Mouse (Mus musculus) left cerebral cortex, adult 9 months (tissue): Measurements from ENCODE around the gene H2afy2.

Experiments
- DNase-seq, 2 experiments: peaks; one replicate each; pipeline ENCODE4 v3.0.0; 2022; ENCODE audit warnings: low spot score in 2 of 2

H2afy2 gene

GRCm38 (mm10) chr10:61723271-61723670 is 60.7 kb downstream of the H2afy2 start:
- DNase-seq, result no peak

- DNase-seq, result no peak
Observed at GRCm38 (mm10) chr10:61722215-61722614, 61.7 kb downstream of the H2afy2 start.

GRCm38 (mm10) chr10:61720331-61720730 is 63.6 kb downstream of the H2afy2 start:
- DNase-seq, result no peak

GRCm38 (mm10) chr10:61717406-61718296 is 66.3 kb downstream of the H2afy2 start:
- DNase-seq, result no peak

GRCm38 (mm10) chr10:61715996-61716864 is 67.7 kb downstream of the H2afy2 start:
- no peak for DNase-seq

- DNase-seq, result no peak
Observed at GRCm38 (mm10) chr10:61715462-61715837, 68.5 kb downstream of the H2afy2 start.

GRCm38 (mm10) chr10:61714771-61715461 is 69.0 kb downstream of the H2afy2 start, which contains the start of gene Aifm2:
Aifm2 (plus strand) TSS chr10:61715263.
- no peak for DNase-seq

GRCm38 (mm10) chr10:61714146-61714545 is 69.8 kb downstream of the H2afy2 start:
- no peak for DNase-seq

GRCm38 (mm10) chr10:61713601-61714000 is 70.3 kb downstream of the H2afy2 start:
- DNase-seq, result no peak

GRCm38 (mm10) chr10:61706412-61707375 is 77.3 kb downstream of the H2afy2 start:
- DNase-seq, result no peak

GRCm38 (mm10) chr10:61704663-61705062 is 79.3 kb downstream of the H2afy2 start:
- no peak for DNase-seq

GRCm38 (mm10) chr10:61697028-61697427 is 86.9 kb downstream of the H2afy2 start:
- DNase-seq, result no peak

- no peak for DNase-seq
Observed at GRCm38 (mm10) chr10:61696560-61696823, 87.5 kb downstream of the H2afy2 start.

GRCm38 (mm10) chr10:61695703-61696559 is 88.0 kb downstream of the H2afy2 start:
- no peak for DNase-seq

GRCm38 (mm10) chr10:61694870-61695670 is 88.9 kb downstream of the H2afy2 start, which contains the start of gene Tysnd1:
Tysnd1 (plus strand) TSS chr10:61695514.
- DNase-seq, result peak; percentile 90 to 97

GRCm38 (mm10) chr10:61693563-61693962 is 90.4 kb downstream of the H2afy2 start:
- no peak for DNase-seq

GRCm38 (mm10) chr10:61689405-61689804 is 94.5 kb downstream of the H2afy2 start:
- DNase-seq, result no peak
